Mouse (Mus musculus) spleen, adult 2 months (tissue): ENCODE data around the gene Kdelr1. TPM values are rescaled to one million over a fixed set of nuclear protein-coding genes. Genes with fewer than 3 reads are reported as not detected.

Source experiments
- DNase-seq, 2 experiments: peaks; one replicate each; pipeline versions ENCODE4 v3.0.0 to v3.0.0-alpha.2; 2012 to 2021; ENCODE audit warnings: low spot score in 2 of 2, low read depth in 1 of 2
- H3K27ac ChIP-seq: fragments of 200-500 bp; 2 replicates; pipeline ENCODE4 v1.5.1; 2012; ENCODE audit warnings: low read length, inconsistent platforms; ENCODE audit not compliant: insufficient read depth
- H3K27me3 ChIP-seq: fragments of 200-500 bp; 2 replicates; pipeline ENCODE4 v1.6.1; 2012; ENCODE audit warnings: mild to moderate bottlenecking, moderate library complexity, low read length, inconsistent platforms; ENCODE audit not compliant: control insufficient read depth, insufficient read depth
- H3K36me3 ChIP-seq: fragments of 200-500 bp; 2 replicates; pipeline ENCODE4 v1.6.1; 2012; ENCODE audit warnings: mild to moderate bottlenecking, low read length, inconsistent platforms; ENCODE audit not compliant: control insufficient read depth, insufficient read depth
- H3K4me1 ChIP-seq: fragments of 200-500 bp; 2 replicates; pipeline ENCODE4 v1.6.1; 2011; ENCODE audit warnings: inconsistent platforms; ENCODE audit not compliant: control insufficient read depth, insufficient read depth, insufficient read length
- H3K4me3 ChIP-seq: fragments of 200-500 bp; 2 replicates; pipeline ENCODE4 v1.5.1; 2011; ENCODE audit warnings: mild to moderate bottlenecking, inconsistent platforms; ENCODE audit not compliant: insufficient read depth, insufficient read length; ENCODE audit errors: extremely low read depth
- CTCF ChIP-seq: fragments of 200-500 bp; IDR thresholded peaks from 2 replicates; pipeline ENCODE4 v1.5.1; 2011; ENCODE audit warnings: mild to moderate bottlenecking, inconsistent platforms; ENCODE audit not compliant: insufficient read depth, insufficient read length, insufficient replicate concordance; ENCODE audit errors: extremely low read depth
- POLR2A ChIP-seq: fragments of 200-500 bp; IDR thresholded peaks from 2 replicates; pipeline ENCODE4 v1.6.1; 2011; ENCODE audit warnings: low read depth, low read length, inconsistent platforms
- WGBS: fragments of 180-500 bp; shearing (Covaris S2); methylation state at CpG from one replicate; pipeline ENCODE4 v1.1.7; 2018; 5-methylcytosine and 5-hydroxymethylcytosine counted together
- polyA plus RNA-seq: library from polyadenylated mRNA; depleted of rRNA; stranded (reverse); fragments of >200 nt; gene quantifications from 2 replicates; pipeline ENCODE4 v1.2.3, GENCODE M21; 2012

The Kdelr1 gene
- polyA plus RNA-seq, 1 experiment: 78.7 TPM

- WGBS: 96% methylated on average over 4 of the region's 4 CpGs
- H3K27me3 ChIP-seq: no peaks in the 10 kb centered on the region
- no peak overlapping the region for H3K4me3 ChIP-seq
- no peaks in the 10 kb centered on the region for H3K4me1 ChIP-seq
- no peak for DNase-seq
- peaks cover 45% of the 10 kb centered on the region for H3K36me3 ChIP-seq
- TF ChIP-seq CTCF (no peak), POLR2A (no peak)
- no peak overlapping the region for H3K27ac ChIP-seq
These were observed 8.0 kb downstream of the Kdelr1 start for GRCm38 (mm10) chr7:45880531-45880930.

- Histone ChIP-seq H3K27ac (no peak overlapping the region), H3K4me3 (no peak overlapping the region), H3K36me3 (peaks cover 42% of the 10 kb centered on the region), H3K4me1 (no peaks in the 10 kb centered on the region), H3K27me3 (no peaks in the 10 kb centered on the region)
- 92% methylated on average over 2 of the region's 2 CpGs for WGBS
- no peak for DNase-seq
- no peak for TF ChIP-seq POLR2A
- TF ChIP-seq CTCF: no peak
These were observed 8.4 kb downstream of the Kdelr1 start for GRCm38 (mm10) chr7:45881011-45881410.

- Histone ChIP-seq H3K4me3 (no peak overlapping the region), H3K27ac (no peak overlapping the region), H3K36me3 (peaks cover 18% of the 10 kb centered on the region), H3K27me3 (no peaks in the 10 kb centered on the region), H3K4me1 (no peaks in the 10 kb centered on the region)
- WGBS: 15% methylated on average over 3 of the region's 3 CpGs
- no peak for DNase-seq
- TF ChIP-seq CTCF: no peak
- TF ChIP-seq POLR2A: no peak
These were observed 14.7 kb downstream of the Kdelr1 start for GRCm38 (mm10) chr7:45887246-45887645.

- 60% methylated on average over 2 of the region's 2 CpGs for WGBS
- H3K27ac ChIP-seq: no peak overlapping the region
- H3K27me3 ChIP-seq: no peaks in the 10 kb centered on the region
- H3K4me1 ChIP-seq: peaks cover 3% of the 10 kb centered on the region; the same call in 1 of the 2 replicates
- no peak for DNase-seq
- H3K4me3 ChIP-seq: no peak overlapping the region
- H3K36me3 ChIP-seq: no peaks in the 10 kb centered on the region
- no peak for TF ChIP-seq CTCF
- TF ChIP-seq POLR2A: no peak
These were observed 20.1 kb downstream of the Kdelr1 start for GRCm38 (mm10) chr7:45892651-45893050.

- TF ChIP-seq POLR2A (no peak), CTCF (no peak)
These were observed 23.5 kb downstream of the Kdelr1 start for GRCm38 (mm10) chr7:45895931-45896516.

GRCm38 (mm10) chr7:45896517-45897257 lies 24.1 kb downstream of the Kdelr1 start, which contains the start of the genes Syngr4 and Tmem143:
Syngr4 (minus strand) TSS chr7:45896714.
Tmem143 (plus strand) TSS chr7:45896941.
- TF ChIP-seq CTCF: no peak
- peak; percentile 87 for TF ChIP-seq POLR2A
- under 1% methylated on average over 40 of the region's 40 CpGs for WGBS
- peak within 1 kb of the TSS; percentile 75 for H3K27ac ChIP-seq
- no peaks in the 10 kb centered on the region for H3K27me3 ChIP-seq
- peaks cover 6% of the 10 kb centered on the region; the same call in 1 of the 2 replicates for H3K4me1 ChIP-seq
- no peaks in the 10 kb centered on the region for H3K36me3 ChIP-seq
- peak; percentile 94 to 98 for DNase-seq
- peak within 1 kb of the TSS; percentile 60 for H3K4me3 ChIP-seq

More at GRCm38 (mm10) chr7:45895931-45896516, 23.5 kb downstream of the Kdelr1 start:
- Histone ChIP-seq H3K4me1 (peaks cover 6% of the 10 kb centered on the region; the same call in 1 of the 2 replicates), H3K4me3 (no peak overlapping the region), H3K36me3 (no peaks in the 10 kb centered on the region), H3K27ac (no peak overlapping the region), H3K27me3 (no peaks in the 10 kb centered on the region)
- WGBS: 72% methylated on average over 6 of the region's 6 CpGs
- no peak for DNase-seq
